In genomic region chr4:152010707-152011134, GRCm38 (mm10) we compare ENCODE assay signal across 8 mouse cellular contexts. TPM values are rescaled to one million over a fixed set of nuclear protein-coding genes. Genes with fewer than 3 reads are reported as not detected.
DNase-seq lines count a peak whose midpoint lies in the region; ATAC-seq and TF ChIP-seq lines count a peak whose summit lies in the region.

No protein-coding gene starts in this region.

- no peak for TF ChIP-seq POLR2A in CH12.LX (IDR thresholded peaks at IDR 0.05; ENCODE audit: low read depth, low read length)

- no peak for TF ChIP-seq RAD21 in CH12.LX (IDR thresholded peaks at IDR 0.05; ENCODE audit: low read depth, low read length)

- H3K4me3 ChIP-seq in CH12.LX (replicated peaks in 1 of 3; ENCODE audit: low read depth in 2 of 3, low read length in 2 of 3, poor library complexity in 1 of 3) = peak overlapping the region; percentile 68 to 92 (median 86)
- peak overlapping the region; percentile 82 for H3K4me3 ChIP-seq in intestine, embryonic 14.5 days (ENCODE audit: low read depth, low read length)
- H3K4me3 ChIP-seq in megakaryocyte, embryonic 14.5 days (replicated peaks) = peak overlapping the region; percentile 94

- H3K36me3 ChIP-seq in CH12.LX (replicated peaks in 1 of 2; ENCODE audit: control insufficient read depth in 1 of 2, insufficient read depth in 1 of 2, low read length in 1 of 2) = peaks cover 26 to 42% of the 10 kb centered on the region in 2 experiments
- peaks cover 36% of the 10 kb centered on the region for H3K36me3 ChIP-seq in intestine, embryonic 14.5 days (ENCODE audit: control insufficient read depth, insufficient read depth, low read length)
- H3K36me3 ChIP-seq in megakaryocyte, embryonic 14.5 days (replicated peaks; ENCODE audit: low read length) = peaks cover 51% of the 10 kb centered on the region

- DNase-seq in gastrocnemius, adult 18-20 months (ENCODE audit: low spot score) = peak; percentile 52
- DNase-seq in gastrocnemius, adult 8-10 months (ENCODE audit: low spot score in 2 of 2) = no peak
- DNase-seq in CH12.LX (ENCODE audit: extremely low read depth) = no peak
- no peak for DNase-seq in intestine, embryonic 14.5 days (ENCODE audit: low spot score)
- DNase-seq in Muller cell, postnatal 12 days (ENCODE audit: inconsistent ontology term) = no peak
- DNase-seq in embryo, embryonic 11 days = no peak

- peaks cover 18% of the 10 kb centered on the region for H3K27me3 ChIP-seq in CH12.LX (replicated peaks)
- no peaks in the 10 kb centered on the region for H3K27me3 ChIP-seq in intestine, embryonic 14.5 days (replicated peaks; ENCODE audit: control insufficient read depth, insufficient read depth, low read length)
- H3K27me3 ChIP-seq in megakaryocyte, embryonic 14.5 days (replicated peaks) = peaks cover 3% of the 10 kb centered on the region

- peak overlapping the region; percentile 86 for H3K4me2 ChIP-seq in CH12.LX (ENCODE audit: insufficient read depth, low read depth, poor library complexity, severe bottlenecking)
- H3K4me2 ChIP-seq in intestine, embryonic 14.5 days (ENCODE audit: low read length) = peak overlapping the region; percentile 90

- H3K79me2 ChIP-seq in CH12.LX (replicated peaks; ENCODE audit: control insufficient read depth, extremely low read depth, insufficient read depth, poor library complexity, severe bottlenecking) = peaks cover 2% of the 10 kb centered on the region; the same call in 1 of the 2 replicates

- TF ChIP-seq CTCF in CH12.LX (conservative IDR thresholded peaks at IDR 0.05 in 1 of 2, IDR thresholded peaks at IDR 0.05 in 1 of 2; ENCODE audit: low read depth in 2 of 2, low read length in 2 of 2) = no peak

- H3K9me3 ChIP-seq in CH12.LX (replicated peaks; ENCODE audit: low read length) = no peaks in the 10 kb centered on the region
- no peaks in the 10 kb centered on the region for H3K9me3 ChIP-seq in intestine, embryonic 14.5 days (ENCODE audit: control insufficient read depth, low read length)
- H3K9me3 ChIP-seq in megakaryocyte, embryonic 14.5 days = no peaks in the 10 kb centered on the region

- peak overlapping the region; percentile 47; the same call in 1 of the 2 replicates for H3K9ac ChIP-seq in CH12.LX (ENCODE audit: insufficient read depth, low read depth)
- H3K9ac ChIP-seq in intestine, embryonic 14.5 days (ENCODE audit: low read length) = peak overlapping the region; percentile 66

- in situ Hi-C loops in CH12.LX (cut with MboI; ENCODE audit: low pct_ligation_motif_present, low pct_unique_long_range_greater_than_20kb, low sequenced_read_pairs) = no loop called here

- TF ChIP-seq EP300 in CH12.LX (IDR thresholded peaks at IDR 0.05; ENCODE audit: low read length) = no peak

- ATAC-seq in erythroblast, adult 5-6 weeks (replicated peaks; ENCODE audit: low FRiP score, poor library complexity, severe bottlenecking) = peak; percentile 31
- no peak for ATAC-seq in intestine, embryonic 14.5 days (replicated peaks; ENCODE audit: low FRiP score, low TSS enrichment, low read depth)

- 15% methylated on average over 13 of the region's 13 CpGs for WGBS in intestine, embryonic 14.5 days

- H3K27ac ChIP-seq in CH12.LX (ENCODE audit: insufficient read depth, low read depth) = no peak overlapping the region
- 0 out of 2 replicates have a peak overlapping the region, but pooled peaks have one; percentile 25 for H3K27ac ChIP-seq in intestine, embryonic 14.5 days (ENCODE audit: low read depth)

- peaks cover 9 to 36% of the 10 kb centered on the region in 2 experiments for H3K4me1 ChIP-seq in CH12.LX (ENCODE audit: control insufficient read depth in 1 of 2, insufficient read depth in 2 of 2)
- H3K4me1 ChIP-seq in intestine, embryonic 14.5 days (replicated peaks; ENCODE audit: control insufficient read depth, insufficient read depth, low read length) = peaks cover 33% of the 10 kb centered on the region
- H3K4me1 ChIP-seq in megakaryocyte, embryonic 14.5 days = peaks cover 82% of the 10 kb centered on the region

- dilution Hi-C loops in CH12.LX (cut with MboI; ENCODE audit: extremely low pct_ligation_motif_present, extremely low pct_unique_long_range_greater_than_20kb, low sequenced_read_pairs) = no loop called here

TF ChIP-seq in CH12.LX, 34 proteins besides CTCF, POLR2A, EP300 and RAD21:
- TF ChIP-seq MYC (IDR thresholded peaks at IDR 0.05; ENCODE audit: low read depth, low read length) = no peak
- TF ChIP-seq SMC3 (IDR thresholded peaks at IDR 0.05; ENCODE audit: low read depth, low read length) = no peak
- TF ChIP-seq MAX (IDR thresholded peaks at IDR 0.05; ENCODE audit: low read length) = no peak
- TF ChIP-seq NRF1 (IDR thresholded peaks at IDR 0.05; ENCODE audit: low read depth, low read length) = no peak
- TF ChIP-seq JUN (IDR thresholded peaks at IDR 0.05; ENCODE audit: insufficient read depth, low read depth, low read length) = no peak
- no peak for TF ChIP-seq GABPA (IDR thresholded peaks at IDR 0.05; ENCODE audit: insufficient replicate concordance, low read depth, low read length)
- TF ChIP-seq TBP (conservative IDR thresholded peaks at IDR 0.05; ENCODE audit: low read depth, low read length) = no peak
- no peak for TF ChIP-seq MAZ (IDR thresholded peaks at IDR 0.05; ENCODE audit: low read depth, low read length)
- TF ChIP-seq PAX5 (IDR thresholded peaks at IDR 0.05; ENCODE audit: low read length) = no peak
- TF ChIP-seq ETS1 (conservative IDR thresholded peaks at IDR 0.05; ENCODE audit: low read depth, low read length) = no peak

RNA-seq across cellular contexts. Expression of gene Klhl21, which starts 2.1 kb away (rescaled TPM):
- total RNA-seq in gastrocnemius, adult 18-20 months (2021) = 100 to 1,000 TPM in 1 of 2 experiments, 10 to 100 TPM in 1; 98.5 to 113 TPM
- total RNA-seq in gastrocnemius, adult 8-10 months (2022) = 100 to 1,000 TPM; 125 to 158 (median 140) TPM
- total RNA-seq in CH12.LX (2012; rRNA removed) = 7.1 and 9.5 TPM in 2 replicates
- total RNA-seq in CH12.LX (2014; rRNA removed) = 4.4 and 4.9 TPM in 2 replicates
- polyA plus RNA-seq in CH12.LX (2012; ENCODE audit: insufficient read length, low read depth) = 9.1 and 9.4 TPM in 2 replicates
- total RNA-seq in erythroblast, adult 5-6 weeks (2015; ENCODE audit: low replicate concordance) = 0.77 and 2.3 TPM in 2 replicates
- total RNA-seq in erythroblast, adult 5-6 weeks (2017; ENCODE audit: low replicate concordance) = 2.7 and 4.2 TPM in 2 replicates
- 5.9 and 6.1 TPM in 2 replicates for polyA plus RNA-seq in intestine, embryonic 14.5 days (2014; fragmentation: Nextera tagmentation; extraction: Ambion mirVana)
- 4.4 and 7.1 TPM in 2 replicates for polyA plus RNA-seq in megakaryocyte, embryonic 14.5 days (2012; ENCODE audit: insufficient read depth, low replicate concordance)

RNA-seq across cellular contexts. Expression of gene Phf13, which starts 14.7 kb away (rescaled TPM):
- total RNA-seq in gastrocnemius, adult 18-20 months (2021) = 1 to 10 TPM; 4.6 to 4.7 TPM
- total RNA-seq in gastrocnemius, adult 8-10 months (2022) = 1 to 10 TPM; 3.9 to 4.8 (median 4.5) TPM
- total RNA-seq in CH12.LX (2012; rRNA removed) (4.9 and 5.0 TPM in 2 replicates), CH12.LX (2014; rRNA removed) (1.9 and 2.1 TPM in 2 replicates)
- 3.9 and 4.9 TPM in 2 replicates for polyA plus RNA-seq in CH12.LX (2012; ENCODE audit: insufficient read length, low read depth)
- 0.42 and 1.9 TPM in 2 replicates for total RNA-seq in erythroblast, adult 5-6 weeks (2015; ENCODE audit: low replicate concordance)
- total RNA-seq in erythroblast, adult 5-6 weeks (2017; ENCODE audit: low replicate concordance) = 0.85 and 0.98 TPM in 2 replicates
- 23.1 and 24.5 TPM in 2 replicates for polyA plus RNA-seq in intestine, embryonic 14.5 days (2014; fragmentation: Nextera tagmentation; extraction: Ambion mirVana)
- polyA plus RNA-seq in megakaryocyte, embryonic 14.5 days (2012; ENCODE audit: insufficient read depth, low replicate concordance) = 3.9 and 7.9 TPM in 2 replicates

RNA-seq across cellular contexts. Expression of gene Zbtb48, which starts 16.8 kb away (rescaled TPM):
- total RNA-seq in gastrocnemius, adult 18-20 months (2021) = 1 to 10 TPM; 2.2 to 3.1 TPM
- 1 to 10 TPM; 2.3 to 4.8 (median 3.1) TPM for total RNA-seq in gastrocnemius, adult 8-10 months (2022)
- total RNA-seq in CH12.LX (2012; rRNA removed) (7.4 and 10.5 TPM in 2 replicates), CH12.LX (2014; rRNA removed) (8.6 and 10.5 TPM in 2 replicates)
- 13.6 and 14.0 TPM in 2 replicates for polyA plus RNA-seq in CH12.LX (2012; ENCODE audit: insufficient read length, low read depth)
- 2.7 and 2.9 TPM in 2 replicates for total RNA-seq in erythroblast, adult 5-6 weeks (2015; ENCODE audit: low replicate concordance)
- total RNA-seq in erythroblast, adult 5-6 weeks (2017; ENCODE audit: low replicate concordance) = 2.9 and 4.2 TPM in 2 replicates
- 16.3 and 28.0 TPM in 2 replicates for polyA plus RNA-seq in intestine, embryonic 14.5 days (2014; fragmentation: Nextera tagmentation; extraction: Ambion mirVana)
- polyA plus RNA-seq in megakaryocyte, embryonic 14.5 days (2012; ENCODE audit: insufficient read depth, low replicate concordance) = 3.8 and 4.3 TPM in 2 replicates

RNA-seq across cellular contexts. Expression of gene Thap3, which starts 21.9 kb away (rescaled TPM):
- 10 to 100 TPM; 30.0 to 33.3 TPM for total RNA-seq in gastrocnemius, adult 18-20 months (2021)
- 10 to 100 TPM; 30.4 to 33.6 (median 32.1) TPM for total RNA-seq in gastrocnemius, adult 8-10 months (2022)
- total RNA-seq in CH12.LX (2012; rRNA removed) (20.0 and 27.6 TPM in 2 replicates), CH12.LX (2014; rRNA removed) (10.1 and 12.8 TPM in 2 replicates)
- 11.0 and 11.7 TPM in 2 replicates for polyA plus RNA-seq in CH12.LX (2012; ENCODE audit: insufficient read length, low read depth)
- total RNA-seq in erythroblast, adult 5-6 weeks (2015; ENCODE audit: low replicate concordance) = 0.58 and 2.1 TPM in 2 replicates
- total RNA-seq in erythroblast, adult 5-6 weeks (2017; ENCODE audit: low replicate concordance) = 0.84 TPM in 1 of 2 replicates, not detected in the other
- 29.8 and 34.0 TPM in 2 replicates for polyA plus RNA-seq in intestine, embryonic 14.5 days (2014; fragmentation: Nextera tagmentation; extraction: Ambion mirVana)
- polyA plus RNA-seq in megakaryocyte, embryonic 14.5 days (2012; ENCODE audit: insufficient read depth, low replicate concordance) = 27.3 and 48.0 TPM in 2 replicates

RNA-seq across cellular contexts. Expression of gene Tas1r1, which starts 27.6 kb away (rescaled TPM):
- total RNA-seq in gastrocnemius, adult 18-20 months (2021) = under 1 TPM; 0.52 to 0.91 TPM
- total RNA-seq in gastrocnemius, adult 8-10 months (2022) = 1 to 10 TPM in 1 of 4 experiments, under 1 TPM in 3; 0.32 to 1.3 (median 0.66) TPM
- 0.13 and 0.21 TPM in 2 replicates for total RNA-seq in CH12.LX (2012; rRNA removed)
- not detected in 2 replicates for total RNA-seq in CH12.LX (2014; rRNA removed)
- polyA plus RNA-seq in CH12.LX (2012; ENCODE audit: insufficient read length, low read depth) = not detected in 2 replicates
- 1.9 TPM in 1 of 2 replicates, not detected in the other for total RNA-seq in erythroblast, adult 5-6 weeks (2015; ENCODE audit: low replicate concordance)
- not detected in 2 replicates for total RNA-seq in erythroblast, adult 5-6 weeks (2017; ENCODE audit: low replicate concordance)
- polyA plus RNA-seq in intestine, embryonic 14.5 days (2014; fragmentation: Nextera tagmentation; extraction: Ambion mirVana) = 0.14 and 0.17 TPM in 2 replicates
- polyA plus RNA-seq in megakaryocyte, embryonic 14.5 days (2012; ENCODE audit: insufficient read depth, low replicate concordance) = 0.34 TPM in 1 of 2 replicates, not detected in the other

Comparison
In these comparisons a context has a peak if more than half of its experiments do, and no peak if none do; other contexts are left out.
1. RNA of gene Klhl21, which starts 2.1 kb away (total RNA-seq): 125 to 158 TPM in gastrocnemius, adult 8-10 months and 98.5 to 113 TPM in gastrocnemius, adult 18-20 months; 4.4 to 9.5 TPM in CH12.LX and 0.77 to 4.2 TPM in erythroblast, adult 5-6 weeks; every median in the first group is over 4 times any median in the second.
2. Peak in every context shown above with its lines, with median percentiles within 50 percentile points of each other: H3K4me3 ChIP-seq.